Mouse (Mus musculus) intestine, embryonic 15.5 days (tissue): ENCODE results near the gene Iqcm. TPM values are rescaled to one million over a fixed set of nuclear protein-coding genes. Genes with fewer than 3 reads are reported as not detected.
A peak's percentile ranks its signal among the peaks of the same experiment; 100 is the strongest.
"Not testable (repeated sequence)": the region's sequence is repeated elsewhere in the genome, so short reads cannot be mapped to it uniquely, and the experiment has no call there.

Experiments
- ATAC-seq: fragments of 200-750 bp; cut with Nextera tagmentation; 2 replicates; pipeline ENCODE4 v1.8.0; 2017; ENCODE audit warnings: moderate TSS enrichment, moderate library complexity
- H3K27ac ChIP-seq: fragments of 300-500 bp; sonication (generic); 2 replicates; pipeline ENCODE4 v1.5.1; 2015; ENCODE audit warnings: mild to moderate bottlenecking, inconsistent platforms
- H3K27me3 ChIP-seq: fragments of 300-500 bp; sonication (generic); replicated peaks from 2 replicates; pipeline ENCODE4 v1.6.1; 2015; ENCODE audit warnings: inconsistent platforms
- H3K36me3 ChIP-seq: fragments of 300-500 bp; sonication (generic); 2 replicates; pipeline ENCODE4 v1.6.1; 2015; ENCODE audit warnings: inconsistent platforms
- H3K4me1 ChIP-seq: fragments of 300-500 bp; sonication (generic); replicated peaks from 2 replicates; pipeline ENCODE4 v1.6.1; 2015; ENCODE audit warnings: inconsistent platforms
- H3K4me2 ChIP-seq: fragments of 300-500 bp; sonication (generic); replicated peaks from 2 replicates; pipeline ENCODE4 v1.6.1; 2015; ENCODE audit warnings: mild to moderate bottlenecking, inconsistent platforms
- H3K4me3 ChIP-seq: fragments of 300-500 bp; sonication (generic); replicated peaks from 2 replicates; pipeline ENCODE4 v1.5.1; 2015; ENCODE audit warnings: inconsistent platforms
- H3K9ac ChIP-seq: fragments of 300-500 bp; sonication (generic); 2 replicates; pipeline ENCODE4 v1.6.1; 2015; ENCODE audit warnings: inconsistent platforms
- H3K9me3 ChIP-seq: fragments of 300-500 bp; sonication (generic); 2 replicates; pipeline ENCODE4 v1.6.1; 2016; ENCODE audit warnings: inconsistent platforms
- WGBS: fragments of 180-500 bp; shearing (Covaris S2); methylation state at CpG from one replicate; pipeline ENCODE4 v1.1.7; 2015; 5-methylcytosine and 5-hydroxymethylcytosine counted together
- polyA plus RNA-seq: library from polyadenylated mRNA; unstranded; fragments of >200 nt; fragmentation: Nextera tagmentation; extraction: Ambion mirVana; gene quantifications from 2 replicates; pipeline ENCODE4 v1.2.1, GENCODE M21; 2015

Iqcm gene
- polyA plus RNA-seq, result not detected in 2 replicates

DNA sequence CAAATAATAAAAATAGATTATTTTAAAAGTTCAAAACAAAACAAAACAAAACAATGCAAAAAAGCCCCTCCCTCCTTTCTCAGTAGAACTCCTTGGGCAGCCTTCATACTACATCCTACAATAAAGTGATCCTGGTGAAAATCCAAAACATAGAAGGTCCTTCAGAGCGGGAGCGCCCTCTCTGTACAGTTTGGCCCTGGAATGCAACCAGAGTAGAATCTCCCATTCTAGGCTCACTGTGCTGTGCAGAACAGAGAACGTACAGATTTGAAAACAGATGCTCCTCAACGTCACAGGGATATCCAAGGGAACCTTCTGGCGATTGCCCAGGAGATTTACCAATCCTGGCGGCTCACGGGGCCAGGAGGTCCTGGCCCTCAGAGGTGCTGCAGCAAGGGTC is at the start of gene Iqcm:
Iqcm (plus strand) TSS at position 301 of the 400 bp plus-strand sequence.
- no peak within 1 kb of the TSS for H3K4me2 ChIP-seq
- ATAC-seq, result no peak
- H3K4me3 ChIP-seq, result no peak within 1 kb of the TSS
- H3K27me3 ChIP-seq, result no peaks in the 10 kb centered on the region
- 87% methylated on average over 7 of the region's 7 CpGs for WGBS
- H3K36me3 ChIP-seq, result no peaks in the 10 kb centered on the region
- H3K9ac ChIP-seq, result no peak within 1 kb of the TSS
- H3K4me1 ChIP-seq, result no peaks in the 10 kb centered on the region
- H3K27ac ChIP-seq, result no peak within 1 kb of the TSS
- no peaks in the 10 kb centered on the region for H3K9me3 ChIP-seq

DNA sequence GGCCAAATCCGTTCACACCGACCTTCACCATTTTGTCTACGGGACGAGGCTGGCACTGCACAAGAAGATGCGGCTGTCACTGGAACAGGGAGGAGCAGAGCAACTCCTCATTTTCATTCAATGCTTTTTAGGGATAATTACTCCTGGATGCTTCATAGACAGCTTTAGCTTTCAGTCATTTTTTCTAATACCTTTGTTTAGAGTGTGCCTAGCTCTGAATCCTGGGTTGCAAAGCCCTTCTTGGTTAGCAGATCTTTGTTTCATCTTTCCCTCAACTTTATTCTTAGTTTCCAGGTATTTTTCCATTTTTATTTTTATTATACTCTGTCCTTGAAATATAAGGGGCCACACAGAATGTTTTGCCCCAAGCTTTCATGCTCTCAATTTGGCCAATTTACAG is 42.0 kb upstream of the Iqcm start, which contains the start of gene Gm10358:
Gm10358 (minus strand) TSS at position 101 of the 400 bp plus-strand sequence.
- H3K27me3 ChIP-seq, result no peaks in the 10 kb centered on the region
- 96% methylated on average over 5 of the region's 5 CpGs for WGBS
- H3K4me3 ChIP-seq, result no peak within 1 kb of the TSS
- no peaks in the 10 kb centered on the region for H3K4me1 ChIP-seq
- no peaks in the 10 kb centered on the region for H3K36me3 ChIP-seq
- H3K27ac ChIP-seq, result no peak within 1 kb of the TSS
- no peak for ATAC-seq
- H3K9ac ChIP-seq, result no peak within 1 kb of the TSS
- H3K9me3 ChIP-seq, result no peaks in the 10 kb centered on the region
- H3K4me2 ChIP-seq, result no peak within 1 kb of the TSS

DNA sequence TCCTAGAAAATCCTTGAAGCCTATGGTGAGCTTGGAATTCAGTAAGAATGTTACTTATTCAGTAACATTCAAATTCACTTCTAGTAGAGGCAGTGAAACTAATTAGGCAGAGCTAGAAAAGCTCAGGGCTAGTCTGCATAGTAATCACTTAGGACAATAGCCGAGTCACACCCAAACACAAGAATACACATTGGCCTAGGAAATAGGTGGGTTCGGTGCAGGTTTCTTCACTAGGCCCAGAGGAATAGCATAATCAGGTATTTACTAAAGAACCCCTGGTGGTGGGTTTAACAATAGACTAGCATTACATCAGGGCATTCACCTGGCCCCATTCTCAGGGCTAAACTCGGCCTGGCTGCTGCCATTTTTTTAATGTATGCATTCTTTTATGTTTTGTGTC is 32.8 kb upstream of the Iqcm start:
- H3K9me3 ChIP-seq, H3K4me3 ChIP-seq, H3K36me3 ChIP-seq, ATAC-seq, H3K9ac ChIP-seq, H3K27ac ChIP-seq, H3K4me2 ChIP-seq, H3K4me1 ChIP-seq, H3K27me3 ChIP-seq: not testable (repeated sequence)
- 80% methylated on average over 3 of the region's 3 CpGs for WGBS

- ATAC-seq, result no peak
- Histone ChIP-seq H3K27ac (no peak overlapping the region), H3K9ac (no peak overlapping the region), H3K4me1 (no peaks in the 10 kb centered on the region), H3K27me3 (no peaks in the 10 kb centered on the region), H3K4me2 (no peak overlapping the region), H3K36me3 (no peaks in the 10 kb centered on the region), H3K9me3 (no peaks in the 10 kb centered on the region), H3K4me3 (no peak overlapping the region)
- 73% methylated on average over 1 of the region's 1 CpGs for WGBS
Measured at GRCm38 (mm10) chr8:75476756-75477155, 28.3 kb downstream of the Iqcm start.

- Histone ChIP-seq H3K27me3 (no peaks in the 10 kb centered on the region), H3K9ac (no peak overlapping the region), H3K36me3 (no peaks in the 10 kb centered on the region), H3K27ac (no peak overlapping the region), H3K4me1 (no peaks in the 10 kb centered on the region), H3K4me2 (no peak overlapping the region), H3K9me3 (no peaks in the 10 kb centered on the region), H3K4me3 (no peak overlapping the region)
- ATAC-seq, result 0 out of 2 replicates have a peak, but pooled peaks have one; percentile 43
- 67% methylated on average over 13 of the region's 13 CpGs for WGBS
Measured at GRCm38 (mm10) chr8:75489035-75489678, 40.7 kb downstream of the Iqcm start.

DNA sequence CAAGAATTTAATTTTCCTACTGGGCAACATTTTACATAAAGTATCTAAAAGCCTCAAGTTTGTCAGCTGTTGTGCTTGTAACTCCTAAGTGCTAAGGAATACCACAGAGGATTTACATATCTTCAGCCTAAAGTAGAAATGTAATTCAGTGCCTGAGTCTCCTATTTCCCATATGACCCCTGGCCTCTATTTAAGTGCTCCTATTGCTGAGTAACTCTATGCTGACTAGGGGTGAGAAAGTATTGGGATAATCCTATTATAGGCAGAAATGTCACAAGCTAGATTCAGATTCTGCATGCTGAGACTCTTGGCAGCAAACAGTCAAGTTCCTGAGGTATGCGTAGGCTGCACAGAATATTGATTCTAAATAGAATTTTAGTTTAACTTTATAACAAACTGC is 60.8 kb downstream of the Iqcm start:
- no peaks in the 10 kb centered on the region for H3K27me3 ChIP-seq
- 81% methylated on average over 1 of the region's 1 CpGs for WGBS
- no peaks in the 10 kb centered on the region for H3K9me3 ChIP-seq
- no peak overlapping the region for H3K4me3 ChIP-seq
- no peaks in the 10 kb centered on the region for H3K4me1 ChIP-seq
- H3K4me2 ChIP-seq, result no peak overlapping the region
- no peak overlapping the region for H3K9ac ChIP-seq
- no peaks in the 10 kb centered on the region for H3K36me3 ChIP-seq
- no peak overlapping the region for H3K27ac ChIP-seq
- ATAC-seq, result no peak

DNA sequence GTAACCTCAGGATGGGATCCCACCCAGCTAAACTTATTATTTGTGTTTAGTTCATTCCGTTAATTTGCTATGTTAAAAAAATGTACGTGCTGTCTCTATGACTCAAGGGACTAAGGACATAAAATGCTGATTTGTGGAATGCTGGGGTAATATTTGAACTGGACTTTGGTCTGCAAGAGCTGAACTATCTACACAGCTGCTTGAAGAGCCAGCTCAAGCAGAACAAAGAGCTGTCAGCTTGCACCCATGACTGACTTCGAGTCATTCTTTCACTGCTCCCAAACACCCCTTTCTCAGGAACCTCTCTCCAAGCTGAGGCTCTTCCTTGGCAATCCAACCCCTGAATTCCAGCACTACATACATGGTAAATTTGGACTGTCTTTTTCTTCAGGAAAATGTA is 65.3 kb downstream of the Iqcm start:
- no peak for ATAC-seq
- Histone ChIP-seq H3K9ac (no peak overlapping the region), H3K9me3 (no peaks in the 10 kb centered on the region), H3K4me3 (no peak overlapping the region), H3K4me2 (no peak overlapping the region), H3K4me1 (no peaks in the 10 kb centered on the region), H3K27me3 (no peaks in the 10 kb centered on the region), H3K27ac (no peak overlapping the region), H3K36me3 (no peaks in the 10 kb centered on the region)
- 81% methylated on average over 3 of the region's 3 CpGs for WGBS

- no peaks in the 10 kb centered on the region for H3K27me3 ChIP-seq
- no peak overlapping the region for H3K4me3 ChIP-seq
- peak; percentile 51; the same call in 1 of the 2 replicates for ATAC-seq
- no peak overlapping the region for H3K9ac ChIP-seq
- no peak overlapping the region for H3K4me2 ChIP-seq
- H3K36me3 ChIP-seq, result no peaks in the 10 kb centered on the region
- H3K9me3 ChIP-seq, result no peaks in the 10 kb centered on the region
- WGBS, result 86% methylated on average over 3 of the region's 3 CpGs
- H3K27ac ChIP-seq, result no peak overlapping the region
- H3K4me1 ChIP-seq, result no peaks in the 10 kb centered on the region
Measured at GRCm38 (mm10) chr8:75549284-75549683, 100.8 kb downstream of the Iqcm start.

DNA sequence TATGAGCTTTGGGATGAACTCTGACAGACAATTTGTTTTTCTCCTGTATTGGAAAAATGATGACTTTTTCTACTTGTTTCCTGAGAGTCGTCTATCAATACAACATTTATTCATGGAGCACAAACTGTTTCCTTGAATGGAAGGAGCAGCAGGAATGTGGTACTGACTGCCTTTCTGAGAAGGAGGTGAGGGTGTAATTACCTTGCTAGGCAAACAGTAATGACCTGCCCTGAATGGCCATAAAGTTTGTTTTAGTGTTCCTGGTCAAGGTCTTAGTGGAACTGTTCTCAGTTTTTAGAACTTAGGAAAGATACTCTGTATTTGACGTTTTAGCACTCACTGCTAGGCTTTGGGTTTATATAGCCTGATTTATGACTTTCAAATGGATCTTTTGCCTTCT is 147.8 kb downstream of the Iqcm start:
- Histone ChIP-seq H3K4me3 (no peak overlapping the region), H3K9ac (no peak overlapping the region), H3K27me3 (no peaks in the 10 kb centered on the region), H3K4me1 (no peaks in the 10 kb centered on the region), H3K9me3 (no peaks in the 10 kb centered on the region), H3K4me2 (no peak overlapping the region), H3K36me3 (no peaks in the 10 kb centered on the region), H3K27ac (no peak overlapping the region)
- 38% methylated on average over 2 of the region's 2 CpGs for WGBS
- ATAC-seq, result peak; percentile 76

DNA sequence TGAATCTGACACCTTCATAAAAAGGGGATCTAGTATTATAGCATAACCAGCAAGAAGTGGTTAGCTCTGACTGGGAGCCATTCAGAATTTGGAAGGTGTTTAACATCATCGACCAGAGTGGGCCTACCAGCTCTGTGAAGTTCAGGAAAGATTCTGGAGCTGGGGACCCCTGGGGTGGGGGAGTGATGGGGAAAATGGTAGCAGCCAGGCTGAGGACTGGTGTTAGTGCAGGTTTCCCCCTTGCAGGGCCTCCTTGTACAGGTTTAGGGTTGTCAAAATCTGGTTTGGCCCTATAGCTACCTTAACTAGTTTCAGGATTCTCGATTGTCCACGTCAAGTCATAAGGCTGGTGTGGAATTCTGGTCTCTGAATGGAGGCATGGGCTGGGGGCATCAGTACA is 194.5 kb downstream of the Iqcm start:
- H3K9me3 ChIP-seq, result no peaks in the 10 kb centered on the region
- no peak overlapping the region for H3K4me3 ChIP-seq
- H3K27me3 ChIP-seq, result no peaks in the 10 kb centered on the region
- 89% methylated on average over 3 of the region's 3 CpGs for WGBS
- no peak overlapping the region for H3K9ac ChIP-seq
- no peak overlapping the region for H3K27ac ChIP-seq
- no peaks in the 10 kb centered on the region for H3K36me3 ChIP-seq
- no peak overlapping the region for H3K4me2 ChIP-seq
- no peaks in the 10 kb centered on the region for H3K4me1 ChIP-seq
- ATAC-seq, result no peak

- H3K36me3 ChIP-seq, result no peaks in the 10 kb centered on the region
- H3K9me3 ChIP-seq, result no peaks in the 10 kb centered on the region
- H3K4me3 ChIP-seq, result no peak overlapping the region
- H3K9ac ChIP-seq, result no peak overlapping the region
- no peaks in the 10 kb centered on the region for H3K27me3 ChIP-seq
- H3K27ac ChIP-seq, result no peak overlapping the region
- 85% methylated on average over 6 of the region's 6 CpGs for WGBS
- no peak for ATAC-seq
- no peak overlapping the region for H3K4me2 ChIP-seq
- no peaks in the 10 kb centered on the region for H3K4me1 ChIP-seq
Measured at GRCm38 (mm10) chr8:75659287-75659686, 210.8 kb downstream of the Iqcm start.

GRCm38 (mm10) chr8:75746561-75746960 is 298.1 kb downstream of the Iqcm start:
- Histone ChIP-seq H3K4me3 (no peak overlapping the region), H3K9ac (no peak overlapping the region), H3K4me2 (no peak overlapping the region), H3K9me3 (no peaks in the 10 kb centered on the region), H3K27ac (no peak overlapping the region), H3K4me1 (no peaks in the 10 kb centered on the region), H3K27me3 (no peaks in the 10 kb centered on the region), H3K36me3 (no peaks in the 10 kb centered on the region)
- ATAC-seq, result no peak
- WGBS, result 83% methylated on average over 3 of the region's 3 CpGs

DNA sequence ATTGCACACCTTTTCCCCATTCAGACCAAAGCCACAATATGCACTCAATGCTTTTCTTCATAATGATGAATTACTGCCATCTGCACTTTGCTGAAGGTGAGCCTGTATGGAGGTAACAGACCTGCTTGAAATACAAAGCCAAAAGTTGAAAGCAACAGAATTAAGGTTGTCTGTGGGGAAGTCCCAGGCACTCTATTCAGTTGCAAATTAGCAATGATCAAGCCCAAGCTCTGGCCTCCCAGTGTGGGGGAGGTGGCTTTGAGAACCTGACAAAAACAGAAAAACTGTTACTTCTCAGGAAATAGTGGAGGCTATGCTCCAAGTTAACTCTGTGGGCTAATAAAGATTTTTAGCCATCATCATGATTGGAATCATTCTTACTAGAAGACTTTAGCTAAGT is 307.1 kb downstream of the Iqcm start:
- Histone ChIP-seq H3K4me3 (no peak overlapping the region), H3K9ac (no peak overlapping the region), H3K27ac (no peak overlapping the region), H3K4me2 (no peak overlapping the region), H3K36me3 (no peaks in the 10 kb centered on the region), H3K4me1 (no peaks in the 10 kb centered on the region), H3K27me3 (no peaks in the 10 kb centered on the region), H3K9me3 (no peaks in the 10 kb centered on the region)
- ATAC-seq, result no peak
